Mouse (Mus musculus): Measurements from ENCODE around the gene Ccdc8. TPM values are rescaled to one million over a fixed set of nuclear protein-coding genes. Genes with fewer than 3 reads are reported as not detected.

Gene Ccdc8
- total and polyA plus RNA-seq, 3 experiments = 0.11 TPM; not detected in 2

DNA sequence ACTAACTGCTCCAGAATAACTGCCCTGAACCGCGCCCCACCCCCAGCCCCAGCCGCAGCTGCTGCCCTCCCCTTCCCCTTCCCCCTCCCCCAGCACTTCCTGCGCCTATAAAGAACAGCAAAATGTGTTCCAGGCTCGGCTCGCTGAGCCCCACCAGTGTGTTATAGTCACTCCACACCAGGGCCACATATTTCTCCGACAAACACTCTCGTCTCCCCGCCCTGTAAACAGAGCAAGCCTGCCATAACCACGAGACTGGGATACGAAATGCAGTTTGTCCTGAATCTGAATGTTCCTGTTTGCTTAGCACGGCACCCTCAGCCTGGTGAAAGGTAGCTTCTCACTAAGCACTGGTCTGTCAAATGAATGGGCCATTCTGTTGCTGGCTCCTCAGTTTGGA, 12.2 kb upstream of the Ccdc8 start:
- Histone ChIP-seq H3K9ac (ENCODE audit: control insufficient read depth, low read depth, low read length, poor library complexity, severe bottlenecking) (peak overlapping the region; percentile 48), H3K36me3 (ENCODE audit: control insufficient read depth in 1 of 2, insufficient read depth in 2 of 2, low read length in 2 of 2) (no peaks in the 10 kb centered on the region; a peak in 1 of 4 replicates), H3K27me3 (ENCODE audit: control insufficient read depth in 1 of 2, insufficient read depth in 2 of 2, low read length in 2 of 2) (no peaks in the 10 kb centered on the region), H3K27ac (ENCODE audit: control insufficient read depth, low read depth, low read length) (peak overlapping the region; percentile 7; the same call in 1 of the 2 replicates), H3K4me1 (ENCODE audit: control insufficient read depth in 1 of 2, insufficient read depth in 2 of 2, low read length in 2 of 2) (no peaks in the 10 kb centered on the region; a peak in 1 of 4 replicates), H3K4me3 (ENCODE audit: control insufficient read depth in 1 of 2, insufficient read depth in 1 of 2, low read depth in 2 of 2, low read length in 2 of 2) (peak overlapping the region; percentile 44 to 60), H3K79me2 (ENCODE audit: control insufficient read depth, insufficient read depth, low read length, poor library complexity) (no peaks in the 10 kb centered on the region), H3K9me3 (replicated peaks; ENCODE audit: insufficient read depth, low read length) (no peaks in the 10 kb centered on the region)
- peak; percentile 24 for DNase-seq (ENCODE audit: low read depth, low spot score)
- TF ChIP-seq UBTF (IDR thresholded peaks at IDR 0.05; ENCODE audit: borderline replicate concordance, insufficient read depth, low read depth, low read length) (no peak), ELF1 (IDR thresholded peaks at IDR 0.05; ENCODE audit: low read depth, low read length) (no peak), MXI1 (IDR thresholded peaks at IDR 0.05; ENCODE audit: low read depth, low read length) (no peak), BHLHE40 (IDR thresholded peaks at IDR 0.05; ENCODE audit: borderline replicate concordance, low read depth, low read length) (no peak), KAT2A (conservative IDR thresholded peaks at IDR 0.05; ENCODE audit: low read depth, low read length) (no peak), POLR2A (IDR thresholded peaks at IDR 0.05; ENCODE audit: control insufficient read depth in 1 of 2, insufficient read depth in 1 of 2, low read depth in 1 of 2, low read length in 2 of 2, poor library complexity in 1 of 2) (no peak)

DNA sequence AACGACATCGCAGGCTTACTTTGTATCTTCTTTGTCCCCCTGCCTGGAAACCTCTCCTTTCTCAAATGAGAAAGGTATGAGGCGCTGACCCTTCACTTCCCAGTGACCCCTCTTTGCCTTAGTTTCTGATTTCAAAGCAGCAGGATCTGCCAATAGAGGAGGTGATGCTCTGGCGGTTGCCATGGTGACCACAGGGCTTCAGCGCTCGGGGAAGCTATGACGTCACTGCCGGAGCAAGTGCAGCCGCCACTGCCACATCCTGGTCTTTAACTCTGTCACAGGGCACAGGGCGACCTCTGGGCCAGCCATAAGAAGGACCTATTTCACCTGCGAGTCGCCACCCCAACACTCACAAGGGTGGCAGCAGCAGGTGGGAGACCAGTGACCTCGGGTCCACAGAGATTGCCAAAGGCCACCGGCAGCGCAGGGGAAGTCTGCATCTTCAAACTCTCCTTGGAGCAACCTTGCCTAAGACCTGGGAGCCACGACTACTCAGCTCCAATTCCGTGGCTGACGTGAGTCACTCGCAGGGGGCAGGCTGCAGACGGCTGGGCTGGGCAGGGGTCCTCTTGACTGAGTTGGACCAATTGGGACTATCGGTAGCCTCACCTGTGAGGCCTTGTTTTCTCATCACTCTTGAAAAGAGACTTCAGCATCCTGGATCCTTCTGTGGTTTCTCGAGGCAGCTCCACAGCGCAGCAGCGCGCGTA, 9.5 kb upstream of the Ccdc8 start, which contains the start of gene Gm42372:
Gene Gm42372, plus strand, starts transcription at position 228 of the 710 bp plus-strand sequence.
- Histone ChIP-seq H3K9ac (ENCODE audit: control insufficient read depth, low read depth, low read length, poor library complexity, severe bottlenecking) (no peak within 1 kb of the TSS), H3K4me1 (ENCODE audit: control insufficient read depth in 1 of 2, insufficient read depth in 2 of 2, low read length in 2 of 2) (no peaks in the 10 kb centered on the region; a peak in 1 of 4 replicates)

DNA sequence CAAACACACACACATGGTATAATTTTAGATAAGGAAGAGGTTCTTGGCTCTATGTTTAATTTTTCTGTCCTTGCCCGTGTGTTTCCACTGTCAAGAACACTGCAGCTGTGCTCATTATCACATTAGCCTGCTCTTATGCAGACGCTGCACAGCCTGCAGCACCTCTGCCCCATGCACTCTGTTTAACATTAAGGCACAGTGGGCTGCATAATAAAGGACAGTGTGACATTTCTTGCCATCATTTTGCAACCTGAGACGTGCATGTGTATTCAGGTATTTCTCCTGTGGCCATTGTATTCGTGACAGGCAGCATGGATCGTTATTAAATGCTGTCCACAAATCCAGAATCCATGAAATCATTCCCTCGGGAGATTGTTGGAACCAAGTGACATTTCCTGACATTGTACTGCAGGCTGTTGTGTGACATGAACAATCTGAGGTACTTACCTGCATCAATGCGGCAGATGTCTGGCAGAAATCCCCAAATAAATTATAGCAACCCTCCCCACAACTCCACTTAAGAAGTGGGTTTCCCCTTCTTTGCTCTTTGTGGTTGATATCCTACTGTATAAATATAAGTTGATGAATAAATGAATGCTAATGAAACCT, 4.9 kb upstream of the Ccdc8 start:
- no peak for TF ChIP-seq E2F4 (IDR thresholded peaks at IDR 0.05; ENCODE audit: borderline replicate concordance, low read depth, low read length)
- no peak for TF ChIP-seq RCOR1 (IDR thresholded peaks at IDR 0.05; ENCODE audit: low read depth, low read length)
- no peak for TF ChIP-seq ZKSCAN1 (IDR thresholded peaks at IDR 0.05; ENCODE audit: low read depth, low read length)
- TF ChIP-seq SIN3A (IDR thresholded peaks at IDR 0.05; ENCODE audit: low read length) = no peak
- no peak for TF ChIP-seq CHD2 (IDR thresholded peaks at IDR 0.05; ENCODE audit: low read length)
- no peak for TF ChIP-seq CHD1 (IDR thresholded peaks at IDR 0.05; ENCODE audit: low read depth, low read length)
- TF ChIP-seq POLR2AphosphoS5 (IDR thresholded peaks at IDR 0.05; ENCODE audit: borderline replicate concordance, low read depth, low read length) = no peak
- no peak for TF ChIP-seq ZC3H11A (IDR thresholded peaks at IDR 0.05; ENCODE audit: low read depth, low read length)
- no peak for TF ChIP-seq GABPA (IDR thresholded peaks at IDR 0.05; ENCODE audit: low read depth, low read length)
- Histone ChIP-seq H3K9me3 (replicated peaks; ENCODE audit: insufficient read depth, low read length) (no peaks in the 10 kb centered on the region), H3K79me2 (ENCODE audit: control insufficient read depth, insufficient read depth, low read length, poor library complexity) (no peaks in the 10 kb centered on the region), H3K27ac (ENCODE audit: control insufficient read depth, low read depth, low read length) (no peak overlapping the region), H3K4me3 (ENCODE audit: control insufficient read depth in 1 of 2, insufficient read depth in 1 of 2, low read depth in 2 of 2, low read length in 2 of 2) (no peak overlapping the region), H3K36me3 (ENCODE audit: control insufficient read depth in 1 of 2, insufficient read depth in 2 of 2, low read length in 2 of 2) (peaks cover 0 to 11% of the 10 kb centered on the region in 2 experiments; a peak in 2 of 4 replicates), H3K4me1 (ENCODE audit: control insufficient read depth in 1 of 2, insufficient read depth in 2 of 2, low read length in 2 of 2) (peaks cover 4 to 9% of the 10 kb centered on the region in 2 experiments), H3K27me3 (ENCODE audit: control insufficient read depth in 1 of 2, insufficient read depth in 2 of 2, low read length in 2 of 2) (no peaks in the 10 kb centered on the region), H3K9ac (ENCODE audit: control insufficient read depth, low read depth, low read length, poor library complexity, severe bottlenecking) (no peak overlapping the region)
- DNase-seq (ENCODE audit: low read depth, low spot score) = no peak

More for the DNA sequence above, 9.5 kb upstream of the Ccdc8 start, which contains the start of gene Gm42372:
- no peak for TF ChIP-seq USF2 (IDR thresholded peaks at IDR 0.05; ENCODE audit: borderline replicate concordance in 1 of 2, insufficient read depth in 1 of 2, low read depth in 1 of 2, low read length in 2 of 2)
- TF ChIP-seq TBP (IDR thresholded peaks at IDR 0.05; ENCODE audit: low read depth, low read length) = no peak
- TF ChIP-seq POLR2AphosphoS5 (IDR thresholded peaks at IDR 0.05; ENCODE audit: borderline replicate concordance, low read depth, low read length) = no peak
- no peak for TF ChIP-seq NRF1 (IDR thresholded peaks at IDR 0.05; ENCODE audit: insufficient read depth, low read depth, low read length, poor library complexity, severe bottlenecking)
- no peaks in the 10 kb centered on the region for H3K9me3 ChIP-seq (replicated peaks; ENCODE audit: insufficient read depth, low read length)
- no peak for DNase-seq (ENCODE audit: low read depth, low spot score)
- H3K79me2 ChIP-seq (ENCODE audit: control insufficient read depth, insufficient read depth, low read length, poor library complexity) = no peaks in the 10 kb centered on the region
- H3K4me3 ChIP-seq (ENCODE audit: control insufficient read depth in 1 of 2, insufficient read depth in 1 of 2, low read depth in 2 of 2, low read length in 2 of 2) = no peak within 1 kb of the TSS
- no peaks in the 10 kb centered on the region for H3K27me3 ChIP-seq (ENCODE audit: control insufficient read depth in 1 of 2, insufficient read depth in 2 of 2, low read length in 2 of 2)
- H3K27ac ChIP-seq (ENCODE audit: control insufficient read depth, low read depth, low read length) = no peak within 1 kb of the TSS
- no peaks in the 10 kb centered on the region; a peak in 1 of 4 replicates for H3K36me3 ChIP-seq (ENCODE audit: control insufficient read depth in 1 of 2, insufficient read depth in 2 of 2, low read length in 2 of 2)
